Mouse (Mus musculus): ENCODE measurements at regions not wholly inside any gene's neighbourhood (a gene's known extent, or its start where the extent isn't known, plus 50 kb on each side); places are given as distances from the start of the nearest gene placed in this dataset.

- Histone ChIP-seq H3K9ac (ENCODE audit: insufficient read depth, low read depth, low read length, poor library complexity, severe bottlenecking) (no peak overlapping the region), H3K4me3 (ENCODE audit: insufficient read depth in 1 of 2, low read depth in 1 of 2, low read length in 2 of 2, poor library complexity in 1 of 2, severe bottlenecking in 1 of 2) (no peak overlapping the region), H3K27ac (ENCODE audit: insufficient read depth, low read depth, low read length, poor library complexity, severe bottlenecking) (no peak overlapping the region), H3K9me3 (ENCODE audit: control insufficient read depth, insufficient read depth, low read depth, low read length) (0 out of 2 replicates have a peak, but pooled peaks cover 1% of the 10 kb centered on the region), H3K36me3 (ENCODE audit: control insufficient read depth, insufficient read depth, low read length, poor library complexity, severe bottlenecking) (no peaks in the 10 kb centered on the region), H3K4me1 (ENCODE audit: control insufficient read depth in 2 of 2, insufficient read depth in 2 of 2, low read length in 2 of 2, poor library complexity in 1 of 2) (no peaks in the 10 kb centered on the region)
- TF ChIP-seq CHD2 (IDR thresholded peaks at IDR 0.05; ENCODE audit: low read depth, low read length), result no peak
- TF ChIP-seq ZC3H11A (IDR thresholded peaks at IDR 0.05; ENCODE audit: borderline replicate concordance, low read depth, low read length), result no peak
- TF ChIP-seq MAFK (IDR thresholded peaks at IDR 0.05; ENCODE audit: insufficient read depth, low read depth, low read length), result no peak
- TF ChIP-seq HCFC1 (IDR thresholded peaks at IDR 0.05; ENCODE audit: borderline replicate concordance, insufficient read depth, low read length), result no peak
- no peak for TF ChIP-seq ZNF384 (IDR thresholded peaks at IDR 0.05; ENCODE audit: low read depth, low read length)
- in situ Hi-C loops (cut with MboI; ENCODE audit: low sequenced_read_pairs in 2 of 2, unreplicated experiment in 2 of 2), result no loop called here
- DNase-seq (ENCODE audit: low read depth, low spot score), result no peak
These were observed 203.3 kb downstream of the Dnajb9 start for GRCm38 (mm10) chr12:44006795-44007194.

- Histone ChIP-seq H3K9ac (ENCODE audit: insufficient read depth, low read depth, low read length, poor library complexity, severe bottlenecking) (no peak overlapping the region), H3K4me3 (ENCODE audit: insufficient read depth in 1 of 2, low read depth in 1 of 2, low read length in 2 of 2, poor library complexity in 1 of 2, severe bottlenecking in 1 of 2) (no peak overlapping the region), H3K9me3 (ENCODE audit: control insufficient read depth, insufficient read depth, low read depth, low read length) (no peaks in the 10 kb centered on the region), H3K4me1 (ENCODE audit: control insufficient read depth in 2 of 2, insufficient read depth in 2 of 2, low read length in 2 of 2, poor library complexity in 1 of 2) (no peaks in the 10 kb centered on the region), H3K27ac (ENCODE audit: insufficient read depth, low read depth, low read length, poor library complexity, severe bottlenecking) (no peak overlapping the region), H3K36me3 (ENCODE audit: control insufficient read depth, insufficient read depth, low read length, poor library complexity, severe bottlenecking) (no peaks in the 10 kb centered on the region)
- in situ Hi-C loops (cut with MboI; ENCODE audit: low sequenced_read_pairs in 2 of 2, unreplicated experiment in 2 of 2), result no loop called here
- DNase-seq (ENCODE audit: low read depth, low spot score), result no peak
- TF ChIP-seq ZC3H11A (IDR thresholded peaks at IDR 0.05; ENCODE audit: borderline replicate concordance, low read depth, low read length), result no peak
- no peak for TF ChIP-seq CHD2 (IDR thresholded peaks at IDR 0.05; ENCODE audit: low read depth, low read length)
- no peak for TF ChIP-seq MAFK (IDR thresholded peaks at IDR 0.05; ENCODE audit: insufficient read depth, low read depth, low read length)
- TF ChIP-seq HCFC1 (IDR thresholded peaks at IDR 0.05; ENCODE audit: borderline replicate concordance, insufficient read depth, low read length), result no peak
- no peak for TF ChIP-seq ZNF384 (IDR thresholded peaks at IDR 0.05; ENCODE audit: low read depth, low read length)
These were observed 226.6 kb downstream of the Dnajb9 start for GRCm38 (mm10) chr12:43983548-43983947.

- H3K9me3 ChIP-seq (ENCODE audit: control insufficient read depth, insufficient read depth, low read depth, low read length), result no peaks in the 10 kb centered on the region
- DNase-seq (ENCODE audit: low read depth, low spot score), result no peak
- in situ Hi-C loops (cut with MboI; ENCODE audit: low sequenced_read_pairs in 2 of 2, unreplicated experiment in 2 of 2), result no loop called here
- H3K27ac ChIP-seq (ENCODE audit: insufficient read depth, low read depth, low read length, poor library complexity, severe bottlenecking), result no peak overlapping the region
- H3K4me1 ChIP-seq (ENCODE audit: control insufficient read depth in 2 of 2, insufficient read depth in 2 of 2, low read length in 2 of 2, poor library complexity in 1 of 2), result no peaks in the 10 kb centered on the region
- no peaks in the 10 kb centered on the region for H3K36me3 ChIP-seq (ENCODE audit: control insufficient read depth, insufficient read depth, low read length, poor library complexity, severe bottlenecking)
- H3K4me3 ChIP-seq (ENCODE audit: insufficient read depth in 1 of 2, low read depth in 1 of 2, low read length in 2 of 2, poor library complexity in 1 of 2, severe bottlenecking in 1 of 2), result no peak overlapping the region
- H3K9ac ChIP-seq (ENCODE audit: insufficient read depth, low read depth, low read length, poor library complexity, severe bottlenecking), result no peak overlapping the region
- no peak for TF ChIP-seq HCFC1 (IDR thresholded peaks at IDR 0.05; ENCODE audit: borderline replicate concordance, insufficient read depth, low read length)
- TF ChIP-seq MAFK (IDR thresholded peaks at IDR 0.05; ENCODE audit: insufficient read depth, low read depth, low read length), result no peak
- no peak for TF ChIP-seq ZC3H11A (IDR thresholded peaks at IDR 0.05; ENCODE audit: borderline replicate concordance, low read depth, low read length)
- TF ChIP-seq CHD2 (IDR thresholded peaks at IDR 0.05; ENCODE audit: low read depth, low read length), result no peak
- TF ChIP-seq ZNF384 (IDR thresholded peaks at IDR 0.05; ENCODE audit: low read depth, low read length), result no peak
These were observed 246.2 kb downstream of the Dnajb9 start for GRCm38 (mm10) chr12:43963973-43964372.

GRCm38 (mm10) chr12:43962551-43963120 lies 247.5 kb downstream of the Dnajb9 start:
- Histone ChIP-seq H3K36me3 (ENCODE audit: control insufficient read depth, insufficient read depth, low read length, poor library complexity, severe bottlenecking) (no peaks in the 10 kb centered on the region), H3K4me3 (ENCODE audit: insufficient read depth in 1 of 2, low read depth in 1 of 2, low read length in 2 of 2, poor library complexity in 1 of 2, severe bottlenecking in 1 of 2) (no peak overlapping the region), H3K4me1 (ENCODE audit: control insufficient read depth in 2 of 2, insufficient read depth in 2 of 2, low read length in 2 of 2, poor library complexity in 1 of 2) (no peaks in the 10 kb centered on the region), H3K9me3 (ENCODE audit: control insufficient read depth, insufficient read depth, low read depth, low read length) (no peaks in the 10 kb centered on the region), H3K9ac (ENCODE audit: insufficient read depth, low read depth, low read length, poor library complexity, severe bottlenecking) (no peak overlapping the region), H3K27ac (ENCODE audit: insufficient read depth, low read depth, low read length, poor library complexity, severe bottlenecking) (no peak overlapping the region)
- in situ Hi-C loops (cut with MboI; ENCODE audit: low sequenced_read_pairs in 2 of 2, unreplicated experiment in 2 of 2), result no loop called here
- TF ChIP-seq MAFK (IDR thresholded peaks at IDR 0.05; ENCODE audit: insufficient read depth, low read depth, low read length) (no peak), ZC3H11A (IDR thresholded peaks at IDR 0.05; ENCODE audit: borderline replicate concordance, low read depth, low read length) (no peak), CHD2 (IDR thresholded peaks at IDR 0.05; ENCODE audit: low read depth, low read length) (no peak), HCFC1 (IDR thresholded peaks at IDR 0.05; ENCODE audit: borderline replicate concordance, insufficient read depth, low read length) (no peak), ZNF384 (IDR thresholded peaks at IDR 0.05; ENCODE audit: low read depth, low read length) (no peak)
- DNase-seq (ENCODE audit: low read depth, low spot score), result no peak
